Mouse (Mus musculus) liver, adult 2 months (tissue): ENCODE results near the gene Kat8. TPM values are rescaled to one million over a fixed set of nuclear protein-coding genes. Genes with fewer than 3 reads are reported as not detected.

Experiments
- DNase-seq: peaks from one replicate; pipeline ENCODE4 v3.0.0-alpha.2; 2011; ENCODE audit warnings: low read depth, low spot score; ENCODE audit errors: extremely low read depth
- H3K27ac ChIP-seq: fragments of 200-500 bp; replicated peaks from 2 replicates; pipeline ENCODE4 v1.5.1; 2012; ENCODE audit warnings: low read depth, mild to moderate bottlenecking, control low read depth, inconsistent platforms, low read length; ENCODE audit not compliant: insufficient read depth
- H3K27me3 ChIP-seq: fragments of 200-500 bp; 2 replicates; pipeline ENCODE4 v1.6.1; 2012; ENCODE audit warnings: mild to moderate bottlenecking, moderate library complexity, low read length, inconsistent platforms; ENCODE audit not compliant: control insufficient read depth, insufficient read depth
- H3K36me3 ChIP-seq: fragments of 200-500 bp; 2 replicates; pipeline ENCODE4 v1.6.1; 2012; ENCODE audit warnings: low read length, inconsistent platforms; ENCODE audit not compliant: control insufficient read depth, insufficient read depth
- H3K4me1 ChIP-seq: fragments of 200-500 bp; 2 replicates; pipeline ENCODE4 v1.6.1; 2011; ENCODE audit warnings: low read length; ENCODE audit not compliant: control insufficient read depth, insufficient read depth
- H3K4me3 ChIP-seq: fragments of 200-500 bp; 2 replicates; pipeline ENCODE4 v1.5.1; 2011; ENCODE audit warnings: low read depth, mild to moderate bottlenecking, control low read depth, low read length, moderate library complexity; ENCODE audit not compliant: insufficient read depth
- H3K79me2 ChIP-seq: fragments of 200-500 bp; 2 replicates; pipeline ENCODE4 v1.6.1; 2012; ENCODE audit warnings: inconsistent platforms, mild to moderate bottlenecking, low read length, moderate library complexity; ENCODE audit not compliant: control insufficient read depth, insufficient read depth
- H3K9ac ChIP-seq: fragments of 200-500 bp; 2 replicates; pipeline ENCODE4 v1.6.1; 2012; ENCODE audit warnings: low read depth, mild to moderate bottlenecking, control low read depth, inconsistent platforms, low read length
- CTCF ChIP-seq: fragments of 200-500 bp; IDR thresholded peaks from 2 replicates; pipeline ENCODE4 v1.5.1; 2011; ENCODE audit warnings: low read depth, low read length, control low read depth
- POLR2A ChIP-seq: fragments of 200-500 bp; IDR thresholded peaks from 2 replicates; pipeline ENCODE4 v1.6.1; 2011; ENCODE audit warnings: low read length, control low read depth; ENCODE audit not compliant: insufficient read depth; ENCODE audit errors: extremely low read depth
- WGBS: fragments of 180-500 bp; shearing (Covaris S2); methylation state at CpG from one replicate; pipeline ENCODE4 v1.1.7; 2018; 5-methylcytosine and 5-hydroxymethylcytosine counted together
- polyA plus RNA-seq: library from polyadenylated mRNA; depleted of rRNA; stranded (reverse); fragments of >200 nt; gene quantifications from 2 replicates; pipeline ENCODE4 v1.2.3, GENCODE M21; 2012
- total RNA-seq: library from RNA; depleted of rRNA; stranded (reverse); fragments of >200 nt; gene quantifications from 2 replicates; pipeline ENCODE4 v1.2.3, GENCODE M21; 2014

Gene Kat8
- total and polyA plus RNA-seq, 2 experiments, result 11.5 to 15.8 TPM

- Histone ChIP-seq H3K4me3 (no peak overlapping the region), H3K27me3 (no peaks in the 10 kb centered on the region), H3K79me2 (peaks cover 31% of the 10 kb centered on the region), H3K27ac (no peak overlapping the region), H3K9ac (no peak overlapping the region), H3K4me1 (peaks cover 5% of the 10 kb centered on the region; the same call in 1 of the 2 replicates), H3K36me3 (peaks cover 16% of the 10 kb centered on the region)
- DNase-seq, result no peak
- TF ChIP-seq POLR2A (no peak), CTCF (no peak)
- WGBS, result 89% methylated on average over 12 of the region's 12 CpGs
These were observed 31.9 kb upstream of the Kat8 start for GRCm38 (mm10) chr7:127880431-127880830.

- peak; percentile 52 for DNase-seq
- H3K4me3 ChIP-seq, result no peak overlapping the region
- 0 out of 2 replicates have a peak, but pooled peaks cover 3% of the 10 kb centered on the region for H3K4me1 ChIP-seq
- 45% methylated on average over 6 of the region's 6 CpGs for WGBS
- TF ChIP-seq CTCF, result no peak
- TF ChIP-seq POLR2A, result no peak
- no peak overlapping the region for H3K9ac ChIP-seq
- H3K79me2 ChIP-seq, result peaks cover 15% of the 10 kb centered on the region
- no peak overlapping the region for H3K27ac ChIP-seq
- H3K36me3 ChIP-seq, result peaks cover 21% of the 10 kb centered on the region
- no peaks in the 10 kb centered on the region for H3K27me3 ChIP-seq
These were observed 26.4 kb upstream of the Kat8 start for GRCm38 (mm10) chr7:127885951-127886350.

GRCm38 (mm10) chr7:127886551-127886950 is 25.8 kb upstream of the Kat8 start:
- H3K4me3 ChIP-seq, result no peak overlapping the region
- 93% methylated on average over 6 of the region's 6 CpGs for WGBS
- no peak overlapping the region for H3K9ac ChIP-seq
- no peak overlapping the region for H3K27ac ChIP-seq
- TF ChIP-seq POLR2A, result no peak
- no peak for TF ChIP-seq CTCF
- H3K36me3 ChIP-seq, result peaks cover 15% of the 10 kb centered on the region; the same call in 1 of the 2 replicates
- 0 out of 2 replicates have a peak, but pooled peaks cover 3% of the 10 kb centered on the region for H3K4me1 ChIP-seq
- no peaks in the 10 kb centered on the region for H3K27me3 ChIP-seq
- peaks cover 11% of the 10 kb centered on the region for H3K79me2 ChIP-seq
- no peak for DNase-seq

GRCm38 (mm10) chr7:127887191-127887590 is 25.1 kb upstream of the Kat8 start:
- peaks cover 15% of the 10 kb centered on the region; the same call in 1 of the 2 replicates for H3K36me3 ChIP-seq
- TF ChIP-seq CTCF (no peak), POLR2A (no peak)

GRCm38 (mm10) chr7:127887781-127888180 is 24.5 kb upstream of the Kat8 start:
- Histone ChIP-seq H3K9ac (no peak overlapping the region), H3K79me2 (peaks cover 5% of the 10 kb centered on the region), H3K36me3 (peaks cover 19% of the 10 kb centered on the region), H3K4me3 (no peak overlapping the region), H3K27ac (no peak overlapping the region), H3K4me1 (0 out of 2 replicates have a peak, but pooled peaks cover 6% of the 10 kb centered on the region), H3K27me3 (no peaks in the 10 kb centered on the region)
- DNase-seq, result no peak
- WGBS, result 82% methylated on average over 3 of the region's 3 CpGs
- TF ChIP-seq CTCF (no peak), POLR2A (no peak)

More at GRCm38 (mm10) chr7:127887191-127887590, 25.1 kb upstream of the Kat8 start:
- no peak overlapping the region for H3K27ac ChIP-seq
- H3K4me3 ChIP-seq, result no peak overlapping the region
- no peaks in the 10 kb centered on the region for H3K27me3 ChIP-seq
- WGBS, result 92% methylated on average over 8 of the region's 8 CpGs
- H3K9ac ChIP-seq, result no peak overlapping the region
- no peak for DNase-seq
- 0 out of 2 replicates have a peak, but pooled peaks cover 6% of the 10 kb centered on the region for H3K4me1 ChIP-seq
- peaks cover 8% of the 10 kb centered on the region for H3K79me2 ChIP-seq

- H3K27me3 ChIP-seq, result no peaks in the 10 kb centered on the region
- H3K27ac ChIP-seq, result no peak overlapping the region
- H3K4me3 ChIP-seq, result no peak overlapping the region
- peaks cover 25% of the 10 kb centered on the region for H3K36me3 ChIP-seq
- TF ChIP-seq CTCF (no peak), POLR2A (no peak)
- peaks cover 7% of the 10 kb centered on the region; the same call in 1 of the 2 replicates for H3K4me1 ChIP-seq
- H3K79me2 ChIP-seq, result peaks cover 1% of the 10 kb centered on the region
- H3K9ac ChIP-seq, result no peak overlapping the region
- 78% methylated on average over 3 of the region's 3 CpGs for WGBS
- DNase-seq, result no peak
These were observed 23.5 kb upstream of the Kat8 start for GRCm38 (mm10) chr7:127888821-127889220.
